Mouse (Mus musculus) bone marrow macrophage, adult 2 months (primary cell): ENCODE results near the gene Rfng. TPM values are rescaled to one million over a fixed set of nuclear protein-coding genes. Genes with fewer than 3 reads are reported as not detected.

ENCODE experiments used
- H3K27ac ChIP-seq: 2 replicates; pipeline ENCODE4 v1.5.1; 2012; ENCODE audit warnings: low read depth, low read length; ENCODE audit not compliant: insufficient read depth
- H3K4me1 ChIP-seq: 2 replicates; pipeline ENCODE4 v1.6.1; 2012; ENCODE audit warnings: low read length; ENCODE audit not compliant: control insufficient read depth, insufficient read depth
- H3K4me3 ChIP-seq: 2 replicates; pipeline ENCODE4 v1.5.1; 2012; ENCODE audit warnings: mild to moderate bottlenecking, low read length, moderate library complexity; ENCODE audit not compliant: insufficient read depth
- CTCF ChIP-seq: IDR thresholded peaks from 2 replicates; pipeline ENCODE4 v1.5.1; 2012; ENCODE audit warnings: low read depth, mild to moderate bottlenecking, low read length, moderate library complexity
- POLR2A ChIP-seq: IDR thresholded peaks from 2 replicates; pipeline ENCODE4 v1.6.1; 2012; ENCODE audit warnings: mild to moderate bottlenecking, low read depth, low read length, borderline replicate concordance
- polyA plus RNA-seq: library from polyadenylated mRNA; stranded (reverse); fragments of >200 nt; gene quantifications from 2 replicates; pipeline ENCODE4 v1.2.4, GENCODE M21; 2012; ENCODE audit not compliant: missing spikeins, insufficient read depth, insufficient read length

Rfng gene
- polyA plus RNA-seq, 1 experiment, result 22.6 TPM

DNA sequence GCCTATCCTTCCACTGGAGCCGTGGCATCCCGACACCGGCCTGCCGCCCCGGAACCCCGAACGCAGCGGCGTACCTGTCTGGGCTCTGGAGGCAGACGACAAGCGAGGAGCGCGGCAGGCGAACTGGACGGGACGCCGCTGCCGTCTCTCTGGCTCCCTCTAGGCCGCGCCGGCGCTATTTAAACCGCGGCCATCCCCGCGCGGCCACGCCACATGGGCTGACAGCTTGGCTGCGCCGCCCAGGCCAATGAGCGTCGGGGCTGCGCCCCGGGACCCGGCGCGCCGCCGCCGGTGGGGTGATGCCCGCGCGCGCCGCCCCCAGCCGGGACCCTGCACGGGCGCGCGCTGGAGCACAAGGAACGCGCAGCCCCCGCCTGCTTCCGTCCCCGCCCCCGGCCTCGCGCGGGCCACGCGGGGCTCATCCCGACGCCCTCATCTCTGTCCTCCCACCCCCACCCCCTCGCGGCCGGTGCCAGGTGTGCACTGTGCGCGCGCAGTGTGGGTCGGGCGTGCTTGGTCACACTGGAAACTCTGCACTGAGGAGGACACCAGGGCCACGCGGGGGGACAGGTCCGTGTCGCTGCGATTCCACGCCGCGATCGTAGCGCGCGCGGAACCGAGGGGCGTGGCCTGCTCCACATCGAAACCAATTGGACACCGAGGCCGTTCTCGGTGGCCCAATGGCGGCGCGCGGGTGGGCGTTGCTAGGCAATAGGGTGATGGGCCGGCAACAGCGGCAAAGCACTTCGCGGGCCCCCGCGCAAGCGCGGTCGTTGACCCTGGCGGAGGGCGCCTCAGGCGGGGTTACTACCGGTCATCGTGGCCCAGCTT lies 40.2 kb upstream of the Rfng start, which contains the start of gene Fasn:
Gene Fasn (minus strand): TSS at position 592 of the 831 bp plus-strand sequence.
- Histone ChIP-seq H3K4me3 (peak within 1 kb of the TSS; percentile 80), H3K27ac (peak within 1 kb of the TSS; percentile 83), H3K4me1 (peaks cover 18% of the 10 kb centered on the region)
- TF ChIP-seq CTCF (no peak), POLR2A (peak; percentile 94; the same call in 1 of the 2 replicates)

DNA sequence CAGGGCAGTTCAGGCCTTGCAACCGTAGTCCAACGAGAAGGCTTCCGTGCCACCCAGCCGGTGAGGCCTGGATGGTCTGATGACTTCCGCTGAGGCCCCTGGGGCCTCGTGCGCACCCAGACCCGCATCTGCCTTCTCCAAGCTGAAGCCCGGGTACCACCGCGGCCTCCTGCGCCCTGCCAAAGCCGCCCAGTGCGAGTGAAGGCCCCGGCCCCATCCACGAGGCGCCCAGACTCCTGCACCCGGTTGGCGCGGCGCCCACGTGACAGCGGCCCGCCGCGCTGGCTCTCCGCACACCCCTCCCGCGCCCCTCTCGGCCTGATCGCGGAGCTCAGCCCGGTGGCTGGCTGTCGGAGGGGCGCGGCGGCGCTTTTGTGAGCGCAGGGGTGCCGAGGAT lies 39.5 kb upstream of the Rfng start:
- TF ChIP-seq POLR2A, result no peak
- TF ChIP-seq CTCF, result no peak
- H3K4me3 ChIP-seq, result peak overlapping the region; percentile 80
- peak overlapping the region; percentile 83 for H3K27ac ChIP-seq
- H3K4me1 ChIP-seq, result peaks cover 18% of the 10 kb centered on the region

DNA sequence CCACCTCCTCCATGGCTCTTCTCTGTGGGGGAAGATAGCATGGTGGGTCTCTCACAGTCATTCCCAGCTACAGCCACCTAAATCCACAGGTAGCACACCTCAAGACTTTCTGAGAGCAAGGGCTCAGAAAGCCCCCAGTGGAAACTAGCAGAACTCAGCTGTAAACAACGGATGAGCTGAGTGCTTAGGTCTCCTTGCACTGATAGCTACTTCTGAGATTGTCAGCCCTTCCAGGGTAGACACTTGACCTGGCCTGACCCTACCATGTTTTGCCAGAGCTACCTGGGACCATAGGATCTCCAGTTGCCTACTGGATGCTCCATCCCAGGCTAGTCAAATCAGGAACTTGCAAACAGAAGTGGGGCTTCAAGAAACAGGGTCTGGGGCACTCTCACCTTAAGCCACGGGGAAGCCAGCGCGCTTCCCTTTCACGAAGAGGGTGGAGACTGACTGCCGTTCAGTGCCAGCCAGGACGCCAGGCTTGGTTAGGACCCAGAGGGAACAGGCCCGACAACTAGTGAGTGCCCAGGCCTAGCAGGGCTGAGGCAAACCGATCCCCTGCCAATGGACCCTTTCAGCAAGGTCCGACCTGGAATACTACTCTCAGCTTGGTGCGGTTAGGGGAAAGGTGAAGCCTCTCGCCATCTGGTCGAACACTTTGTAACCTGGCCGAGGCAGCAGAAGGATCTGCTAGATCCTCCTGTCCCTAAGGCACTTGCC lies 39.0 kb upstream of the Rfng start:
- Histone ChIP-seq H3K4me3 (peak overlapping the region; percentile 80), H3K4me1 (peaks cover 18% of the 10 kb centered on the region), H3K27ac (peak overlapping the region; percentile 83)
- TF ChIP-seq POLR2A, result no peak
- 0 out of 2 replicates have a peak, but pooled peaks have one; percentile 17 for TF ChIP-seq CTCF

DNA sequence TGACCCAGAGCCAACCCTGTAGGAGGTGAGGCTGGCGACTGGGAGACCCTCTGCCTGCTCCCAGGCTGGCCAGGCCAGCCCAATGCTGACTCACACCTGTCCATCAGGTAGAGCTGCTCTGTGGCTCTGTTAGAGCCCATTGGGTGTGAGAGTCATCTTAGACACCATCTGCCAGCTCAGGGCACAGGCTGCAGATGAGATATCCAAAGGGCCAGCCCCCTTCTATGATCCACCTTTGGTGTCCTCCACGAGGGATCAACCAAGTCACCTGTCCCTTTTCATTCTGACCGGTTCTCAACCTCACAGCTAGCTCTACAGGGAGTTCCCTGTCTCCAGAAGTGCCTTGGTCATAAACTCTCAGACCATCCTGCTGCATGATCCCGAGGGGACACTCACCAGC lies 38.3 kb upstream of the Rfng start:
- peaks cover 18% of the 10 kb centered on the region for H3K4me1 ChIP-seq
- H3K27ac ChIP-seq, result no peak overlapping the region
- peak overlapping the region; percentile 80 for H3K4me3 ChIP-seq
- TF ChIP-seq CTCF (no peak), POLR2A (no peak)

DNA sequence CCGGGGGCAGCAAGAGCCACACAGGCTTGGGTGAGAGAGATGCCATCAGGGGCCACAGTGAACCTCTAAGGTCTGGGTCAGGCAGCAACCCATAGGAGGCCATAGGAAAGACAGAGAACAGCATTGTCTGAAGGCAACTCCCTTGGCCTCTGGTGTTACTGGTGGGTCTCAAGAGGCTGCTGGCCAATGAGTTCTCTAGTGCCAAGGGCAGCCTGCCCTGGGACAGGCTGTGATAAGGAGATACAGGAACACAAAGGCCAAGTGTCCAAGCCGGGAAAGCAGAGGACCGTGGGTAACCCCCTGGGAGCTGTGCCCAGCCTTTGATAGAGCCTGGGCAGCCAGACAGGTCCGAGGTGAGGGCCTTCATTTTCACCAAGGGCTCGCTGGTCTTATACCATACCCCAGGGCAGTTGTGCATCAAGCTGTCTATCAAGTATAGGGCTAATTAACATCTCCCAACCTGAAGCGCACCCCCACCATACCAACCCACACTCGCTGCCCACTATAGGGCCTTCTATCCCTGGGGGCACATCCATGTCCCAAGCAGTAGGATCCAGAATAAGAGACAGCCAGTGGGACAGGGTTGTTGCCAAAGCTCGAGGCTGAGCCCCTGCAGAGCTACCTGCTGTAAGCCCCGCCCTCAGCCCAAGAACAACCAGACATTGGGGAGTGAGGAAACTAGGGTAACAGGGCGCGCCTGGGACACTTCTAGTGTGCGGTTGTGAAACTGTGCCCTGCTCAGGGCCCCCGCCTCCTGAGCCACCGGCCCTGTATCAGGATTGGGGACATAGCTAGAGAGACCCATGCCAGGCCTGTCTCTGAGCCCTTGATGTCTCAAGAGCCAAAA lies 37.3 kb upstream of the Rfng start:
- H3K4me3 ChIP-seq, result peak overlapping the region; percentile 80; the same call in 1 of the 2 replicates
- H3K27ac ChIP-seq, result no peak overlapping the region
- peaks cover 18% of the 10 kb centered on the region for H3K4me1 ChIP-seq
- no peak for TF ChIP-seq CTCF
- TF ChIP-seq POLR2A, result no peak

DNA sequence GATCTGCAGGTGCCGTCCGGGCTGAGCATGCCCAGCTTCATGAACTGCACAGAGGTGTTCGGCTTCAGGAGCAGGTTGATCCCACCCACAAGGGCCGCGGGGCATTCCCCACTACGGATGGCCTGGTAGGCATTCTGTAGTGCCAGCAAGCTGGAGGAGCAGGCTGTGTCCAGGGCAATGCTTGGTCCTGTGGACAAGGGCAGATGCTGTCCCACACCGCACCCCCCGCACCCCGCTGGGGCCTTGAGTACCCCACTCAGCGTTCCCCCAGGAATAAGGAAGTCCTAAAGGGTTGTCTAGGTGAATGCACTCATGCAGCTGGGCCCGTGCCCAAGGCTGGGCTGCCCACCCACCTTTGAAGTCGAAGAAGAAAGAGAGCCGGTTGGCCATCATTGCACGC lies 36.5 kb upstream of the Rfng start:
- H3K27ac ChIP-seq, result no peak overlapping the region
- peaks cover 11% of the 10 kb centered on the region for H3K4me1 ChIP-seq
- TF ChIP-seq CTCF, result no peak
- TF ChIP-seq POLR2A, result no peak
- H3K4me3 ChIP-seq, result no peak overlapping the region

DNA sequence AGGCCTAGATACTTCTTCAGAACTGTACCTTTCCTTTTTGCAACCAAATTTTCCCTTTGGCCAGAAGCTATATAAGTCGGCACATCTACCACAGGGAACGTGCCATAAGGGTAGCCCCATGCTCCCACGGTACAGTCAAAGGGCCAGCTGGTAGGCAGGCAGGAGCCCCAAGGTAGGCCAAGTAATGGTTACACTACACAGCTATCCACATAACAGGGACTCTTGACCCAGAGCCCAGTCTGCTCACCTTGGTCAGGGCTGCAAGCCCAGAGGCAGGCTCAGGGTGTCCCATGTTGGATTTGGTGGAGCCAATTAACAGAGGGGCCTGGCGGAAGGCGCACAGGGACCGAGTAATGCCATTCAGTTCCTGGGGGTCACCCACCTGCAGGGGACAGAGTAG lies 35.5 kb upstream of the Rfng start:
- Histone ChIP-seq H3K4me3 (no peak overlapping the region), H3K27ac (no peak overlapping the region), H3K4me1 (peaks cover 6% of the 10 kb centered on the region; the same call in 1 of the 2 replicates)
- TF ChIP-seq CTCF, result no peak
- no peak for TF ChIP-seq POLR2A

DNA sequence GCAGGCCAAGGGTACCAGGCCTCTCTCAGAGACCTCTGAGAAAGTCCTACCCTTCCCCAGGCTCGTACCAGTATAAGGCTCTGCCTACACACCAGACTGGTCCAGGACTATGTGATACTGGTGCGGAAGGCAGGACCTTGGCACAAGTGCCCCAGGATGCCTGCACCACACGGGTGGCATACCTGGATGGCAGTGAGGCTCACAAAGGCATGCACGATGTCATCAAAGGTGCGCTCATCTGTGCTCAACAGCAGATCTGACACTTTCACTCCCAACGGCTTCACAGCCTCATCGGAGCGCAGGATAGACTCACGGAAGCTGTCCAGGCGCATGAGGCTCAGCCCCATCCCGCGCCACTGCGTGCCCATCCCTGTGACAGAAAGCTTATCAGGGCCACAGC lies 34.2 kb upstream of the Rfng start:
- TF ChIP-seq POLR2A (no peak), CTCF (no peak)
- Histone ChIP-seq H3K27ac (no peak overlapping the region), H3K4me3 (no peak overlapping the region), H3K4me1 (peaks cover 6% of the 10 kb centered on the region; the same call in 1 of the 2 replicates)

DNA sequence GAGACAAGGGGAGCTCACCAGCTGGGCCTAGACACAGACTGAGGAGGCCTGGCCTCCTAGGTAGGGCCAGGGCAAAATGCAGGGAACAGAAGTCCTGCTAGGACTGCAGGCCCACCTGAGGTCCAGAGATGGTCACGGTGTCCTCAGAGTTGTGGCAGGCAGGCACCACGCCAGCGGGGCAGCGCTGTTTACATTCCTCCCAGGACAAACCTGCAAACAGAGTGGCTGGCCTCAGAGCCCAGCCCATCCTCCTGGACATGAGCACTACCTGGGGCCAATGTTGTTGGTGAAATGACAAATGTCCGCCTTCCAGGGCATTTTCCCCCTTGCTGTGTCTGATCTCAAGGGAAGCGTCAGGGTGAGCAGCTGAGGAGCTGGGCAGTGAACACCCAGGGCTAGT lies 33.4 kb upstream of the Rfng start:
- no peak overlapping the region for H3K4me3 ChIP-seq
- peaks cover 6% of the 10 kb centered on the region; the same call in 1 of the 2 replicates for H3K4me1 ChIP-seq
- no peak overlapping the region for H3K27ac ChIP-seq
- TF ChIP-seq CTCF (no peak), POLR2A (no peak)
